10 mouse cellular contexts compared by ENCODE assay signal in the genomic region with DNA sequence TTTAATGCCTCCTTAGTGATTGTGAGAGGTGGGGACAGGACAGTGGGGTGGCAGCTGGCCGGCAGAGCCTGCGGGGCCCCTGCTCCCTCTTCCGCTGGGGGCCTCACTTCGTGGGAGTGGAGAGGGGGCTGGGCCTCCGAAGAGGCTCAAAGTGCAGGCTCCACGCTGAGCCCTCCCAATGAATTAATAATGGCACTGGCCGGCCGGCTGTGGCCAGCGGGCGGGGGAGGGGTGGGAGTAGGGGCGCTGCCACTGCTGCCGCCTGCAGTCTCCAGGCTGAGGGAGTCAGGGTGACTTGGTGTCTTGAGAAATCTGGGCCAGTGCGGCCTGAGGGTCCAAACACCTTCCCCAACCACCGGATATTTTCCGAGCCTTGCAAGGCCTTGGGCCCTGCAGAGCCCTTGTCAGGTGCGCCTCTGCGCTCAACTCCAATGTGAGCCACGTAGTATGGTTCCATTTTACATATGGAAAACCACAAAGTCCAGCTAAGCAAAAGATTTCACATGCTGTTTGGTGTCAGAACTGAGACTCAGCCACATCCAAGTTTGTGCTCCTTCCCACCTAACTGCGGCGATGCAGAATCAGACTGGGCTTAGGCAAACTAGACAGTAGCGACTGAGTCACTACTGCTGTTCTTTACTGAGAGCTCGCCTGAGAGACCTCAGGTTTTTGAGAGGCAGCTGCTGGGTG. TPM values are rescaled to one million over a fixed set of nuclear protein-coding genes. Genes with fewer than 3 reads are reported as not detected.
DNase-seq lines count a peak whose midpoint lies in the region; ATAC-seq lines count a peak whose summit lies in the region.
"Had no signal": no experiment of that assay in that cellular context is flagged by ENCODE, and none has a peak within 500 bp of the region (broad histone marks: within the 10 kb centered on the region; RNA-seq: fewer than 3 reads in every experiment).

No protein-coding gene starts in this region.

- no peaks in the 10 kb centered on the region for H3K9me3 ChIP-seq in heart, embryonic 16.5 days (replicated peaks; ENCODE audit: control insufficient read depth, low read length)
- no peaks in the 10 kb centered on the region for H3K9me3 ChIP-seq in embryonic facial prominence, embryonic 11.5 days (replicated peaks; ENCODE audit: control insufficient read depth, low read length)
- H3K9me3 ChIP-seq in intestine, embryonic 16.5 days (ENCODE audit: control insufficient read depth, low read length), result no peaks in the 10 kb centered on the region
- H3K9me3 ChIP-seq in midbrain, embryonic 16.5 days (replicated peaks; ENCODE audit: control insufficient read depth, low read length, poor library complexity, severe bottlenecking), result no peaks in the 10 kb centered on the region

- H3K9ac ChIP-seq in heart, embryonic 16.5 days (ENCODE audit: low read length), result 0 out of 2 replicates have a peak overlapping the region, but pooled peaks have one; percentile 20
- no peak overlapping the region; the same call in 1 of the 2 replicates for H3K9ac ChIP-seq in embryonic facial prominence, embryonic 11.5 days (replicated peaks; ENCODE audit: low read length)
- peak overlapping the region; percentile 51 for H3K9ac ChIP-seq in intestine, embryonic 16.5 days (ENCODE audit: low read depth, low read length)
- H3K9ac ChIP-seq in midbrain, embryonic 16.5 days (ENCODE audit: low read depth, low read length), result no peak overlapping the region

- no peak for ATAC-seq in heart, embryonic 16.5 days (replicated peaks; ENCODE audit: extremely low read depth, insufficient read depth, low FRiP score)
- no peak; the same call in 1 of the 2 replicates for ATAC-seq in embryonic facial prominence, embryonic 11.5 days (replicated peaks; ENCODE audit: insufficient number of reproducible peaks, low FRiP score, low TSS enrichment, low read depth)
- peak; percentile 68 for ATAC-seq in intestine, embryonic 16.5 days
- ATAC-seq in midbrain, embryonic 16.5 days, result no peak
- no peak for ATAC-seq in megakaryocyte, adult 5-6 weeks (ENCODE audit: poor library complexity, severe bottlenecking)
- ATAC-seq: CD4-positive, CD25-positive, alpha-beta regulatory T cell, adult 4 months had no signal

- DNase-seq in heart, postnatal 10 days, result no peak
- peak; percentile 18 for DNase-seq in embryonic facial prominence, embryonic 11.5 days (ENCODE audit: low spot score)
- no peak for DNase-seq in right cerebral cortex, postnatal 36 days (ENCODE audit: low spot score in 2 of 2)
- DNase-seq in right cerebral cortex, postnatal 25 days, result no peak

- 11% methylated on average over 21 of the region's 22 CpGs for WGBS in heart, embryonic 16.5 days
- WGBS in embryonic facial prominence, embryonic 11.5 days, result 4% methylated on average over 22 of the region's 22 CpGs
- WGBS in intestine, embryonic 16.5 days, result 10% methylated on average over 22 of the region's 22 CpGs
- WGBS in midbrain, embryonic 16.5 days, result 6% methylated on average over 22 of the region's 22 CpGs

- H3K4me3 ChIP-seq in heart, embryonic 16.5 days (ENCODE audit: low read length), result peak overlapping the region; percentile 1
- H3K4me3 ChIP-seq in embryonic facial prominence, embryonic 11.5 days (ENCODE audit: low read depth, low read length), result peak overlapping the region; percentile 3; the same call in 1 of the 2 replicates
- peak overlapping the region; percentile 22 for H3K4me3 ChIP-seq in intestine, embryonic 16.5 days (ENCODE audit: low read length)
- peak overlapping the region; percentile 18 for H3K4me3 ChIP-seq in midbrain, embryonic 16.5 days (ENCODE audit: low read depth, low read length)

- intact Hi-C loops in heart, postnatal 10 days (cut with DNase I), result loop anchor here (10.0 kb wide), 1 partner anchor 286 kb away; no protein-coding TSS in a partner anchor

- H3K36me3 ChIP-seq in heart, embryonic 16.5 days (ENCODE audit: control insufficient read depth, insufficient read depth), result no peaks in the 10 kb centered on the region
- H3K36me3 ChIP-seq in embryonic facial prominence, embryonic 11.5 days (replicated peaks; ENCODE audit: control insufficient read depth, insufficient read depth, low read depth, low read length), result no peaks in the 10 kb centered on the region
- no peaks in the 10 kb centered on the region for H3K36me3 ChIP-seq in intestine, embryonic 16.5 days (ENCODE audit: control insufficient read depth, insufficient read depth, low read length)
- H3K36me3 ChIP-seq in midbrain, embryonic 16.5 days (ENCODE audit: control insufficient read depth, insufficient read depth, low read length), result no peaks in the 10 kb centered on the region

- H3K4me1 ChIP-seq in heart, embryonic 16.5 days (ENCODE audit: control insufficient read depth, insufficient read depth, low read length), result peaks cover 24% of the 10 kb centered on the region
- peaks cover 26% of the 10 kb centered on the region for H3K4me1 ChIP-seq in embryonic facial prominence, embryonic 11.5 days (ENCODE audit: control insufficient read depth, insufficient read depth, low read length)
- peaks cover 27% of the 10 kb centered on the region for H3K4me1 ChIP-seq in intestine, embryonic 16.5 days (ENCODE audit: control insufficient read depth, insufficient read depth, low read length)
- H3K4me1 ChIP-seq in midbrain, embryonic 16.5 days (ENCODE audit: control insufficient read depth, insufficient read depth, low read length), result peaks cover 40% of the 10 kb centered on the region

- peak overlapping the region; percentile 52 for H3K4me2 ChIP-seq in heart, embryonic 16.5 days (ENCODE audit: low read depth, low read length)
- H3K4me2 ChIP-seq in embryonic facial prominence, embryonic 11.5 days (ENCODE audit: low read depth, low read length), result peak overlapping the region; percentile 41
- peak overlapping the region; percentile 49 for H3K4me2 ChIP-seq in intestine, embryonic 16.5 days (ENCODE audit: low read depth, low read length)
- H3K4me2 ChIP-seq in midbrain, embryonic 16.5 days (ENCODE audit: low read length), result peak overlapping the region; percentile 49

- H3K27me3 ChIP-seq in heart, embryonic 16.5 days (ENCODE audit: control insufficient read depth, insufficient read depth, low read length), result peaks cover 74% of the 10 kb centered on the region
- H3K27me3 ChIP-seq in embryonic facial prominence, embryonic 11.5 days (ENCODE audit: control insufficient read depth, insufficient read depth, low read length), result peaks cover 31% of the 10 kb centered on the region
- peaks cover 17% of the 10 kb centered on the region for H3K27me3 ChIP-seq in intestine, embryonic 16.5 days (replicated peaks; ENCODE audit: control insufficient read depth, insufficient read depth, low read length)
- no peaks in the 10 kb centered on the region for H3K27me3 ChIP-seq in midbrain, embryonic 16.5 days (ENCODE audit: control insufficient read depth, insufficient read depth, low read depth, low read length)

- no peak overlapping the region for H3K27ac ChIP-seq in heart, embryonic 16.5 days (ENCODE audit: low read length)
- 0 out of 2 replicates have a peak overlapping the region, but pooled peaks have one; percentile 10 for H3K27ac ChIP-seq in embryonic facial prominence, embryonic 11.5 days (replicated peaks; ENCODE audit: low read depth, low read length)
- H3K27ac ChIP-seq in intestine, embryonic 16.5 days (ENCODE audit: low read length), result peak overlapping the region; percentile 83
- peak overlapping the region; percentile 58 for H3K27ac ChIP-seq in midbrain, embryonic 16.5 days (ENCODE audit: low read length)

RNA-seq across cellular contexts. Expression of a gene that starts 4.6 kb away (rescaled TPM):
- not detected in 2 replicates for polyA plus RNA-seq in heart, embryonic 16.5 days (2015; fragmentation: Nextera tagmentation; extraction: Ambion mirVana)
- not detected for total RNA-seq in heart, postnatal 10 days (2021)
- 0.62 and 0.85 TPM in 2 replicates for polyA plus RNA-seq in embryonic facial prominence, embryonic 11.5 days (2014; fragmentation: Nextera tagmentation; extraction: Ambion mirVana)
- not detected in 2 replicates for polyA plus RNA-seq in intestine, embryonic 16.5 days (2015; fragmentation: Nextera tagmentation; extraction: Ambion mirVana)
- 2.6 and 3.7 TPM in 2 replicates for polyA plus RNA-seq in midbrain, embryonic 16.5 days (2015; fragmentation: Nextera tagmentation; extraction: Ambion mirVana)
- not detected in 2 replicates for total RNA-seq in megakaryocyte, adult 5-6 weeks (2015)
- total RNA-seq in megakaryocyte, adult 5-6 weeks (2017), result not detected in 2 replicates
- polyA plus RNA-seq: CD4-positive, CD25-positive, alpha-beta regulatory T cell, adult 4 months; testis, adult 2 months had no signal

RNA-seq across cellular contexts. Expression of a gene that starts 5.6 kb away (rescaled TPM):
- 0.12 and 0.20 TPM in 2 replicates for polyA plus RNA-seq in heart, embryonic 16.5 days (2015; fragmentation: Nextera tagmentation; extraction: Ambion mirVana)
- under 1 TPM; 0.22 to 0.26 TPM for total RNA-seq in heart, postnatal 10 days (2021)
- 3.1 TPM in 2 replicates for polyA plus RNA-seq in embryonic facial prominence, embryonic 11.5 days (2014; fragmentation: Nextera tagmentation; extraction: Ambion mirVana)
- 0.40 and 0.56 TPM in 2 replicates for polyA plus RNA-seq in intestine, embryonic 16.5 days (2015; fragmentation: Nextera tagmentation; extraction: Ambion mirVana)
- polyA plus RNA-seq in midbrain, embryonic 16.5 days (2015; fragmentation: Nextera tagmentation; extraction: Ambion mirVana), result 6.9 and 8.1 TPM in 2 replicates
- total RNA-seq in megakaryocyte, adult 5-6 weeks (2015), result not detected in 2 replicates
- total RNA-seq in megakaryocyte, adult 5-6 weeks (2017), result not detected in 2 replicates
- polyA plus RNA-seq: CD4-positive, CD25-positive, alpha-beta regulatory T cell, adult 4 months had no signal

RNA-seq across cellular contexts. Expression of a gene that starts 37.1 kb away (rescaled TPM):
- polyA plus RNA-seq in heart, embryonic 16.5 days (2015; fragmentation: Nextera tagmentation; extraction: Ambion mirVana), result 99.3 and 110 TPM in 2 replicates
- 10 to 100 TPM; 20.2 to 20.5 TPM for total RNA-seq in heart, postnatal 10 days (2021)
- 409 and 418 TPM in 2 replicates for polyA plus RNA-seq in embryonic facial prominence, embryonic 11.5 days (2014; fragmentation: Nextera tagmentation; extraction: Ambion mirVana)
- 224 and 260 TPM in 2 replicates for polyA plus RNA-seq in intestine, embryonic 16.5 days (2015; fragmentation: Nextera tagmentation; extraction: Ambion mirVana)
- polyA plus RNA-seq in midbrain, embryonic 16.5 days (2015; fragmentation: Nextera tagmentation; extraction: Ambion mirVana), result 33.3 and 38.7 TPM in 2 replicates
- 123 and 146 TPM in 2 replicates for total RNA-seq in megakaryocyte, adult 5-6 weeks (2015)
- 91.0 and 114 TPM in 2 replicates for total RNA-seq in megakaryocyte, adult 5-6 weeks (2017)

RNA-seq across cellular contexts. Expression of a gene that starts 44.4 kb away (rescaled TPM):
- 349 and 361 TPM in 2 replicates for polyA plus RNA-seq in heart, embryonic 16.5 days (2015; fragmentation: Nextera tagmentation; extraction: Ambion mirVana)
- 1,000 to 10,000 TPM; 1,297 to 1,510 TPM for total RNA-seq in heart, postnatal 10 days (2021)
- 101 and 102 TPM in 2 replicates for polyA plus RNA-seq in embryonic facial prominence, embryonic 11.5 days (2014; fragmentation: Nextera tagmentation; extraction: Ambion mirVana)
- 232 and 255 TPM in 2 replicates for polyA plus RNA-seq in intestine, embryonic 16.5 days (2015; fragmentation: Nextera tagmentation; extraction: Ambion mirVana)
- polyA plus RNA-seq in midbrain, embryonic 16.5 days (2015; fragmentation: Nextera tagmentation; extraction: Ambion mirVana), result 61.6 and 62.3 TPM in 2 replicates
- 45.5 and 46.4 TPM in 2 replicates for total RNA-seq in megakaryocyte, adult 5-6 weeks (2015)
- total RNA-seq in megakaryocyte, adult 5-6 weeks (2017), result 119 and 133 TPM in 2 replicates

RNA-seq across cellular contexts. Expression of a gene that starts 44.5 kb away (rescaled TPM):
- 490 and 509 TPM in 2 replicates for polyA plus RNA-seq in heart, embryonic 16.5 days (2015; fragmentation: Nextera tagmentation; extraction: Ambion mirVana)
- total RNA-seq in heart, postnatal 10 days (2021), result 1,000 to 10,000 TPM; 1,544 to 1,693 TPM
- 133 and 139 TPM in 2 replicates for polyA plus RNA-seq in embryonic facial prominence, embryonic 11.5 days (2014; fragmentation: Nextera tagmentation; extraction: Ambion mirVana)
- 340 and 367 TPM in 2 replicates for polyA plus RNA-seq in intestine, embryonic 16.5 days (2015; fragmentation: Nextera tagmentation; extraction: Ambion mirVana)
- polyA plus RNA-seq in midbrain, embryonic 16.5 days (2015; fragmentation: Nextera tagmentation; extraction: Ambion mirVana), result 52.1 and 53.6 TPM in 2 replicates
- total RNA-seq in megakaryocyte, adult 5-6 weeks (2015), result 44.1 and 50.8 TPM in 2 replicates
- total RNA-seq in megakaryocyte, adult 5-6 weeks (2017), result 56.8 and 66.5 TPM in 2 replicates

Comparison
In these comparisons a context has a peak if more than half of its experiments do, and no peak if none do; other contexts are left out.
1. H3K9ac ChIP-seq: peak in heart, embryonic 16.5 days (single experiment) and intestine, embryonic 16.5 days (single experiment); none in embryonic facial prominence, embryonic 11.5 days (single experiment) and midbrain, embryonic 16.5 days (single experiment).
2. Peak in every context shown above with its lines, with median percentiles within 50 percentile points of each other: H3K4me2 ChIP-seq and H3K4me3 ChIP-seq.